Mouse (Mus musculus) heart, embryonic 16.5 days (tissue): Measurements from ENCODE around the gene Ear2. TPM values are rescaled to one million over a fixed set of nuclear protein-coding genes. Genes with fewer than 3 reads are reported as not detected.
"Not testable (repeated sequence)": the region's sequence is repeated elsewhere in the genome, so short reads cannot be mapped to it uniquely, and the experiment has no call there.

ENCODE experiments used
- ATAC-seq: fragments of 200-750 bp; cut with Nextera tagmentation; replicated peaks from 2 replicates; pipeline ENCODE4 v1.8.0; 2017; ENCODE audit warnings: moderate number of reproducible peaks; ENCODE audit not compliant: insufficient read depth, low FRiP score; ENCODE audit errors: extremely low read depth
- H3K27ac ChIP-seq: fragments of 300-500 bp; sonication (generic); 2 replicates; pipeline ENCODE4 v1.5.1; 2014; ENCODE audit warnings: mild to moderate bottlenecking, low read length, control low read depth, moderate library complexity
- H3K27me3 ChIP-seq: fragments of 300-500 bp; sonication (generic); 2 replicates; pipeline ENCODE4 v1.6.1; 2014; ENCODE audit warnings: low read length, mixed read lengths; ENCODE audit not compliant: control insufficient read depth, insufficient read depth
- H3K36me3 ChIP-seq: fragments of 300-500 bp; sonication (generic); 2 replicates; pipeline ENCODE4 v1.6.1; 2014; ENCODE audit not compliant: control insufficient read depth, insufficient read depth
- H3K4me1 ChIP-seq: fragments of 300-500 bp; sonication (generic); 2 replicates; pipeline ENCODE4 v1.6.1; 2014; ENCODE audit warnings: low read length, mixed read lengths; ENCODE audit not compliant: control insufficient read depth, insufficient read depth
- H3K4me2 ChIP-seq: fragments of 300-500 bp; sonication (generic); 2 replicates; pipeline ENCODE4 v1.6.1; 2014; ENCODE audit warnings: low read depth, mild to moderate bottlenecking, control low read depth, low read length
- H3K4me3 ChIP-seq: fragments of 300-500 bp; sonication (generic); 2 replicates; pipeline ENCODE4 v1.5.1; 2014; ENCODE audit warnings: mild to moderate bottlenecking, control low read depth, low read length
- H3K9ac ChIP-seq: fragments of 300-500 bp; sonication (generic); 2 replicates; pipeline ENCODE4 v1.6.1; 2014; ENCODE audit warnings: low read length, control low read depth
- H3K9me3 ChIP-seq: fragments of 300-500 bp; sonication (generic); replicated peaks from 2 replicates; pipeline ENCODE4 v1.6.1; 2016; ENCODE audit warnings: low read length; ENCODE audit not compliant: control insufficient read depth
- whole genome bisulfite sequencing: fragments of 180-500 bp; shearing (Covaris S2); extraction: QIAGEN DNeasy Blood & Tissue Kit; methylation state at CpG from one replicate; pipeline ENCODE4 v1.1.7; 2014; 5-methylcytosine and 5-hydroxymethylcytosine counted together
- polyA plus RNA-seq: library from polyadenylated mRNA; unstranded; fragments of >200 nt; fragmentation: Nextera tagmentation; extraction: Ambion mirVana; gene quantifications from 2 replicates; pipeline ENCODE4 v1.2.1, GENCODE M21; 2015

Gene Ear2
- polyA plus RNA-seq, 1 experiment from 2014 or later = 0.75 TPM

GRCm38 (mm10) chr14:44123551-44123950, 21.1 kb downstream of the Ear2 start, which contains the start of gene Gm3327:
TSS of gene Gm3327 (plus strand) at chr14:44123851.
- not testable (repeated sequence) for ATAC-seq, H3K4me2 ChIP-seq, H3K27me3 ChIP-seq, H3K36me3 ChIP-seq, H3K9me3 ChIP-seq, H3K4me1 ChIP-seq, H3K4me3 ChIP-seq, H3K27ac ChIP-seq, H3K9ac ChIP-seq
- 75% methylated on average over 4 of the region's 4 CpGs for WGBS

Other genes with a start within 250 kb of the Ear2 start
- gene Ear1, start 227.1 kb upstream of the Ear2 start, polyA plus RNA-seq = 0.29 and 0.55 TPM in 2 replicates
- not detected in 2 replicates for gene Ear10, start 179.1 kb upstream of the Ear2 start, polyA plus RNA-seq
- 24.3 and 26.0 TPM in 2 replicates for gene Gm8113, start 177.3 kb upstream of the Ear2 start, polyA plus RNA-seq
- not detected in 2 replicates for gene Ang5, start 145.6 kb upstream of the Ear2 start, polyA plus RNA-seq
- gene Ang6, start 100.4 kb upstream of the Ear2 start, polyA plus RNA-seq = not detected in 2 replicates
- gene Gm3327, start 21.2 kb downstream of the Ear2 start, polyA plus RNA-seq = not detected in 2 replicates
- not detected in 2 replicates for gene Gm8212, start 95.0 kb downstream of the Ear2 start, polyA plus RNA-seq
- gene 4930503E14Rik, start 110.6 kb downstream of the Ear2 start, polyA plus RNA-seq = not detected in 2 replicates
- not detected in 2 replicates for gene Gm8220, start 182.9 kb downstream of the Ear2 start, polyA plus RNA-seq
- gene Gm5930, start 235.9 kb downstream of the Ear2 start, polyA plus RNA-seq = not detected in 2 replicates